Mouse (Mus musculus) midbrain, embryonic 14.5 days (tissue): ENCODE results near the gene Prg2. TPM values are rescaled to one million over a fixed set of nuclear protein-coding genes. Genes with fewer than 3 reads are reported as not detected.

ENCODE experiments used
- ATAC-seq: fragments of 200-750 bp; cut with Nextera tagmentation; 2 replicates; pipeline ENCODE4 v1.8.0; 2017; ENCODE audit warnings: moderate number of reproducible peaks, moderate library complexity; ENCODE audit not compliant: low FRiP score, low TSS enrichment
- DNase-seq: peaks from one replicate; pipeline ENCODE4 v3.0.0-alpha.2; 2015
- H3K27ac ChIP-seq: fragments of 300-500 bp; sonication (generic); replicated peaks from 2 replicates; pipeline ENCODE4 v1.5.1; 2014; ENCODE audit warnings: mild to moderate bottlenecking, low read depth, low read length, moderate library complexity
- H3K27me3 ChIP-seq: fragments of 300-500 bp; sonication (generic); 2 replicates; pipeline ENCODE4 v1.6.1; 2014; ENCODE audit warnings: low read length, control low read depth, mixed read lengths; ENCODE audit not compliant: control insufficient read depth, insufficient read depth
- H3K36me3 ChIP-seq: fragments of 300-500 bp; sonication (generic); 2 replicates; pipeline ENCODE4 v1.6.1; 2014; ENCODE audit warnings: low read length, control low read depth; ENCODE audit not compliant: control insufficient read depth, insufficient read depth
- H3K4me1 ChIP-seq: fragments of 300-500 bp; sonication (generic); 2 replicates; pipeline ENCODE4 v1.6.1; 2014; ENCODE audit warnings: mild to moderate bottlenecking, antibody characterized with exemption, low read length, control low read depth; ENCODE audit not compliant: control insufficient read depth, insufficient read depth
- H3K4me2 ChIP-seq: fragments of 300-500 bp; sonication (generic); 2 replicates; pipeline ENCODE4 v1.6.1; 2014; ENCODE audit warnings: mild to moderate bottlenecking, low read length, moderate library complexity
- H3K4me3 ChIP-seq: fragments of 300-500 bp; sonication (generic); replicated peaks from 2 replicates; pipeline ENCODE4 v1.5.1; 2014; ENCODE audit warnings: low read depth, low read length
- H3K9ac ChIP-seq: fragments of 300-500 bp; sonication (generic); replicated peaks from 2 replicates; pipeline ENCODE4 v1.6.1; 2014; ENCODE audit warnings: mild to moderate bottlenecking, low read length, moderate library complexity
- H3K9me3 ChIP-seq: fragments of 300-500 bp; sonication (generic); 2 replicates; pipeline ENCODE4 v1.6.1; 2016; ENCODE audit warnings: low read length, control low read depth, mixed read lengths; ENCODE audit not compliant: control insufficient read depth
- WGBS: fragments of 180-500 bp; shearing (Covaris S2); extraction: QIAGEN DNeasy Blood & Tissue Kit; methylation state at CpG from one replicate; pipeline ENCODE4 v1.1.7; 2014; 5-methylcytosine and 5-hydroxymethylcytosine counted together
- polyA plus RNA-seq: library from polyadenylated mRNA; unstranded; fragments of >200 nt; fragmentation: Nextera tagmentation; extraction: Ambion mirVana; gene quantifications from 2 replicates; pipeline ENCODE4 v1.2.1, GENCODE M21; 2014

Prg2 gene
- polyA plus RNA-seq, 1 experiment from 2014 or later: not detected

DNA sequence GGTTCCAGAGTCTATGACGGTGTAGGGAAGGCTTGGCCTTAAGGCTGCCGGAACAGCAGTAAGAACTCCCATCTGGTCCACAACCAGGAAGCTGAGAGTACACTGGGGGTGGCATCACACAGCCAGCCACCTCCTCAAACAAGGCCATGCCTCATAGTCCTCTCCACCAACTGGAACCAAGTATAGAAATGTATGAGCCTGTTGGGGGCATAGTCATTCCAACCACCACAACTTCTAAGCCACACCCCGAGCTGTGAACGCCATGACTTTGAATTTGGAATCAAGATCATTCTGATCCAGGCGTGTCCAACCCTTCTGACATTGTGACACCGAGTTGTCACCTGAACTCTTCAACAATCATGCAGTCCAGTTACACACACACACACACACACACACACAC is 40.5 kb upstream of the Prg2 start:
- H3K4me1 ChIP-seq: 0 out of 2 replicates have a peak, but pooled peaks cover 4% of the 10 kb centered on the region
- no peak overlapping the region for H3K4me3 ChIP-seq
- H3K27ac ChIP-seq: no peak overlapping the region
- H3K4me2 ChIP-seq: no peak overlapping the region
- ATAC-seq (no peak), DNase-seq (no peak)
- H3K27me3 ChIP-seq: no peaks in the 10 kb centered on the region
- no peaks in the 10 kb centered on the region for H3K9me3 ChIP-seq
- no peaks in the 10 kb centered on the region for H3K36me3 ChIP-seq
- 95% methylated on average over 6 of the region's 6 CpGs for WGBS
- H3K9ac ChIP-seq: no peak overlapping the region

DNA sequence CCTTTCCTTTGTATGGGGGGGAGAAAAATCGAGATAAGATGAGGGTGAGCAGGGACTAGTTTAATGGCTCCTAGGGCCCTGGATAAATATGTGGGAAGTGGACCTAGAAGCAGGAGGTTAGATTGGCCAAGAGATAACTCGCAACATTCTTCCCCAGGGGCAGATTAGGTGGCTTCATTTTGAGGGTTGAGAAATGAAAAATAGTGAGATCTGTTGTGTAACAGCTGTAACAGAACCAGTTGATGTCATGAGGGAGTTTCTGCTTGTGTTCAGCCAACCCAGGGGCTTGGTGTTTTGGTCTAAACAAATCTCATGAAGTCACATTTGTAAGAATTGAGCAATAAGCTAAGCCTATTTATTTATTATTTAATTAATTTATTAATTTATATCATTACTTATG is 38.9 kb upstream of the Prg2 start:
- H3K4me1 ChIP-seq: 0 out of 2 replicates have a peak, but pooled peaks cover 4% of the 10 kb centered on the region
- ATAC-seq (no peak), DNase-seq (no peak)
- H3K9me3 ChIP-seq: no peaks in the 10 kb centered on the region
- H3K9ac ChIP-seq: no peak overlapping the region
- H3K27ac ChIP-seq: no peak overlapping the region
- H3K27me3 ChIP-seq: no peaks in the 10 kb centered on the region
- H3K4me2 ChIP-seq: no peak overlapping the region
- WGBS: 77% methylated on average over 2 of the region's 2 CpGs
- no peak overlapping the region for H3K4me3 ChIP-seq
- H3K36me3 ChIP-seq: no peaks in the 10 kb centered on the region

DNA sequence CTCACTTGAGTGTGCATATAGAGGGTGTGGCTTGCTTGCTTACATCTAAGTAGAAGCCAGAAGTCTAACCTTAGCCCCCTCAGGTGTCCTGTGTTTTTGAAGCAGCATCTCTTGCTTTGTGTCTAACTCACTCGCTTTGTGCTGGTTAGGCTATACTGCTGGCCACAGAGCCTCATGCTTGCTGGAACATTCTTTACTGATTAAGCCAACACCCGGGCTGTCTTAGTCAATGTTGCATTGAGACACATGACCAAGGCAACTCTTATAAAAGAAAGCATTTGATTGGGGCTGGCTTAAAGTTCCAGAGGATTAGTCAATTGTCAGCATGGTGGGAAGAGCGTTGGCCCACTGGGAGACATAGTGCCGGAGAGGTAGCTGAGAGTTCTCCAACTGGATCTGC is 38.5 kb upstream of the Prg2 start:
- no peaks in the 10 kb centered on the region for H3K36me3 ChIP-seq
- H3K4me3 ChIP-seq: no peak overlapping the region
- H3K4me2 ChIP-seq: no peak overlapping the region
- no peaks in the 10 kb centered on the region for H3K9me3 ChIP-seq
- H3K4me1 ChIP-seq: 0 out of 2 replicates have a peak, but pooled peaks cover 4% of the 10 kb centered on the region
- ATAC-seq: no peak
- DNase-seq: no peak
- H3K27me3 ChIP-seq: no peaks in the 10 kb centered on the region
- WGBS: 84% methylated on average over 4 of the region's 4 CpGs
- H3K9ac ChIP-seq: no peak overlapping the region
- H3K27ac ChIP-seq: no peak overlapping the region

DNA sequence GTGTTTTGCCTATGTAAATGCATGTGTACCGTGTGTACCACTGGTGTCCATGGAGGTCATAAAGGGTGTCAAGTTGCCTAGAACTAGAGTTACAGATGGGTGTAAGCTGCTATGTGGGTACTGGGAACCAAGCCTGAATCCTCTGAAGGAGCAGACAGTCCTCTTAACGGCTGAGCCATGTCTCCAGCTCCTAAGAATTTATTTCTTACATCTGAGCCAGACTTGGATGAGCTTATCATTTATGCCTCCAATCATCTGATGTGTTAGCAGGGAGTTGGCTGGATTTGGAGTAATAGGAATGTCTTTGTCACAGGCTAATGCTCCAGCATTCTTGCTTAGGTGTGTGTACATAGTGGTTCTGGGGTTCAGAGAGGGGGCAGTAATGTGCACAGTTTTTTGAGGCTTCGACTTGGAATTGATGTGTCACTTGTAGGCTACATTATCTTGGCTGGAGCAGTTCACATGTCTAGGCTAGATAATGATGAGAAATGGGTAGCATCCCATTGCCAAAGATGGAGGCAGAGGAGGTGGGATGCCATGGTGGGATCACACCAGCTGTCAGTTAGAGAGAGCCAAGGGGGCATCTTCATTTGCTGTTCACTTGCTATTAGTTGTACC is 33.0 kb upstream of the Prg2 start:
- WGBS: 89% methylated on average over 3 of the region's 3 CpGs
- no peak overlapping the region for H3K4me3 ChIP-seq
- no peaks in the 10 kb centered on the region for H3K4me1 ChIP-seq
- ATAC-seq (no peak), DNase-seq (no peak)
- no peaks in the 10 kb centered on the region for H3K27me3 ChIP-seq
- H3K27ac ChIP-seq: no peak overlapping the region
- H3K36me3 ChIP-seq: no peaks in the 10 kb centered on the region
- no peak overlapping the region for H3K4me2 ChIP-seq
- no peak overlapping the region for H3K9ac ChIP-seq
- H3K9me3 ChIP-seq: no peaks in the 10 kb centered on the region

DNA sequence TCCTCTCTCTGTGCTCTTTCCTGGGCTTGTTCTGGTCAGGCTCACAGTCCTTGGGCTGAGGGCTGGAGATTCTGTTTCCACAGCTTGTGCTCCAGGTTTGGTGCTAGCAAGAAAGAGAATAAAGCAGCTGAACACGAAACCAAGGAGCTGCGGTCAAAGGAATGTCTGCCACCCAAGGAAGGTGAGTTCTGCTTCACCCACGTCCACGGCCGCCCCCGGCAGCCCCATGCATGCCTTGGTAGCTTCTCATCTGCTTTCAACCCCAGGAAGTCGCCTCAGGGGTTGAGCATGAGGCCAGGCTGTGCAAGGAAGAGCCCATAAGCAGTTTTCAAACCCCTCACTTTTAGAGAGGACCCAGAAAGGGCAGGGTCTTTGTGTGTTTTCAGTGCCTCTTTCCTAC is 32.0 kb upstream of the Prg2 start:
- Histone ChIP-seq H3K4me2 (no peak overlapping the region), H3K9ac (no peak overlapping the region), H3K9me3 (no peaks in the 10 kb centered on the region), H3K27ac (no peak overlapping the region), H3K36me3 (no peaks in the 10 kb centered on the region), H3K4me1 (no peaks in the 10 kb centered on the region), H3K4me3 (no peak overlapping the region), H3K27me3 (no peaks in the 10 kb centered on the region)
- WGBS: 92% methylated on average over 7 of the region's 7 CpGs
- ATAC-seq: no peak
- DNase-seq: no peak

DNA sequence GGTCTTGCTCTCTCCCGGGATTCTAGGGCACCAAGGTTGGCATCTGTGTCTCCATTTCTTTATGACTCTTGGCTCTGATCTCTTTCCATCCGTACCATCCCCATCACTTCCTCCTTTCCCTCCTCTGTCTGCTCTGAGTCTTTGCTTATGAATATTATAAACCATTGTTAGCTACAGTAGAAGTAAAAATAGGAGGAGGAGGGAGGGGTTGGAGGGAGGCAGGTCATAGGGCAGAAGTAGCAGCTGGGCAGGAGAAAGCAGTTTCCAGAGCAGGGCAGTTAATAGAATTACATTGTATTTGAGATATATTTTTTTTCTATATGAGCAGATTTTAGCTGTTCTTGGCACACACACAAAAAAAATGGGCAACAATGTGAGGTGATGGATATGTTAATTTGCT is 31.5 kb upstream of the Prg2 start:
- ATAC-seq (no peak), DNase-seq (no peak)
- no peaks in the 10 kb centered on the region for H3K27me3 ChIP-seq
- no peaks in the 10 kb centered on the region for H3K9me3 ChIP-seq
- H3K4me2 ChIP-seq: no peak overlapping the region
- no peak overlapping the region for H3K9ac ChIP-seq
- no peaks in the 10 kb centered on the region for H3K36me3 ChIP-seq
- WGBS: 96% methylated on average over 2 of the region's 2 CpGs
- no peak overlapping the region for H3K4me3 ChIP-seq
- no peak overlapping the region for H3K27ac ChIP-seq
- no peaks in the 10 kb centered on the region for H3K4me1 ChIP-seq

DNA sequence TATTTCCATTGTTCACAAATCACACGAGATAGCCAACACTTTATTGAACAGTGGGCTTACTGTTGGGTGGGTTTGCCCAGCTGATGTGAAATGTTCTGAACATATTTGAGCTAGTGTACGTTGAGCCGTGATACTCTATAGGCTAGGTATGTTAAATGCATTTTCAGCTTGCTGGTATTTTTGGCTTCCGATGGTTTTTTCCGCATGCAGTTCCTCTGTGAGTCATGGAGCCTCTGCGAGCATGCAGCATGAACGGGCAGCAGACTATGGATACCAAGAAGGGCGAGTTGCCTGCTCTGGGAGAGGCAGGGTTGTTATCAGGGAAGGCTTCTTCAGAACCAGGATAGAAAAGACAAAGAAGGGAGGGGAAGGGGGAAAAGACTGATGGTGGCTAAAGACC is 29.2 kb upstream of the Prg2 start:
- H3K4me2 ChIP-seq: no peak overlapping the region
- ATAC-seq (no peak), DNase-seq (no peak)
- H3K27me3 ChIP-seq: no peaks in the 10 kb centered on the region
- no peaks in the 10 kb centered on the region for H3K4me1 ChIP-seq
- no peaks in the 10 kb centered on the region for H3K36me3 ChIP-seq
- no peak overlapping the region for H3K27ac ChIP-seq
- H3K9me3 ChIP-seq: no peaks in the 10 kb centered on the region
- no peak overlapping the region for H3K4me3 ChIP-seq
- H3K9ac ChIP-seq: no peak overlapping the region
- 94% methylated on average over 8 of the region's 8 CpGs for WGBS

DNA sequence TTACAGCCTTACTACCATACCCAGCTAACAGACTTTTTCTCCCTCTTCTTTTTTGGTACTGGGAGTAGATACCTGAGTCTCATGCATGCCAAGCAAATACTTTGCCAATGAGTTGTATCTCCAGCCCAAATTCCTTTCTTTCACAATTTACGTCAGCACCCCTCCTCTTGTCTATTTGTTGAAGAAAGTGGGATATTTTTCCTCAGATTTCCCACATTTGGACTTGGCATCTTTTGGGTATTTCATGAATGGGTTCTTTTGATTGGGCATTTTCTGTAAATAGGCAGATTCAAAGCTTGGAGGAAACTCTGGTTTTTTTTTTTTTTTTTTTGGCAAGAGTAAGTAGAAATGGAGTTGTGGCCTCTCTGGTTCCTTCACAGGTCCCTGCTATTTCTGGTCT is 28.0 kb upstream of the Prg2 start:
- DNase-seq (no peak), ATAC-seq (no peak)
- 90% methylated on average over 1 of the region's 1 CpGs for WGBS
- no peak overlapping the region for H3K27ac ChIP-seq
- no peaks in the 10 kb centered on the region for H3K27me3 ChIP-seq
- no peaks in the 10 kb centered on the region for H3K36me3 ChIP-seq
- H3K4me3 ChIP-seq: no peak overlapping the region
- no peaks in the 10 kb centered on the region for H3K4me1 ChIP-seq
- no peak overlapping the region for H3K4me2 ChIP-seq
- no peak overlapping the region for H3K9ac ChIP-seq
- H3K9me3 ChIP-seq: no peaks in the 10 kb centered on the region

DNA sequence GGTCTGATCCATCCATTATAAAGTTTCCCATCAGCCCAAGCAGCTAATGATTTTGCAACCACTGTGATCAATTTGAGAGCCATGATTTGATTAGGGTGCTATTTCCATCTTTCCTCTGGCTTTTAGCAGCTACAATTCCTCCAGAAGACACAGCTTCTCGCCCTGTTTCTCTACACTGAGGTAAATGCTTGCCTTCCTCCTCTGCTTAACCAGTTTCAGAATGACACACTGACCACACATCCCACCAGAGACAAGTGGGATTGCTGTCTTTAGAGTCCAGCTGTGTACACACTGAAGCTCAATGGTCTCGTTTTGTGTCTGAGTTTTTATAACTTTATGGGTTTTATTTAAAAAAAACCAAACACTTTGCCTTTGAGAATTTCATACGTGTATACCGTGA is 27.6 kb upstream of the Prg2 start:
- no peak overlapping the region for H3K4me3 ChIP-seq
- H3K4me2 ChIP-seq: no peak overlapping the region
- no peaks in the 10 kb centered on the region for H3K36me3 ChIP-seq
- H3K9ac ChIP-seq: no peak overlapping the region
- no peaks in the 10 kb centered on the region for H3K4me1 ChIP-seq
- no peak for ATAC-seq
- no peak for DNase-seq
- H3K9me3 ChIP-seq: no peaks in the 10 kb centered on the region
- no peaks in the 10 kb centered on the region for H3K27me3 ChIP-seq
- H3K27ac ChIP-seq: no peak overlapping the region
- WGBS: 75% methylated on average over 4 of the region's 4 CpGs
